Mouse (Mus musculus) frontal cortex, postnatal 10 days (tissue): ENCODE measurements at regions not wholly inside any gene's neighbourhood (a gene's known extent, or its start where the extent isn't known, plus 50 kb on each side); places are given as distances from the start of the nearest gene placed in this dataset.

Source experiments
- DNase-seq, 2 experiments: peaks; one replicate each; pipeline ENCODE4 v3.0.0; 2022; ENCODE audit warnings: low spot score in 2 of 2, mixed read lengths in 1 of 2

DNA sequence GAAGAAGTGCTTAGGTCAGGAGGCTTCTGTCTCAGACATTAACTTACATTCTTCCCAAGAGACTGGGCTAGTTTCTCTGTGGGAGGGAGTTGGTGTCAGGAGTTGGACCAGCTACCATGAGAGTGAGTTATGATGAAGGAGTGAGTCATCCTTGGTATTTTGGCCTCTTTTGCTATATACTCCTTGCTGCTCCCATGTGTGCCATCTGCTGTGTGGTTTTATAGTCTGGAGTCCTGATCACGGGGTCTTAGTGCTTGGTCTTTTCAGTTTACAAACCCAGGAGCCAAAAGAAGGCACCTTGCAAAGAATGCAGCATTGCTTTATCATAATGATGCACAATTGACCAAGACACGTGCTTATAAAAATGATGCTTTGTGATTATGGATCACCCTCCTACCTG is 56.6 kb downstream of the Zfp503 start:
- DNase-seq = peak in 1 of 2 experiments; percentile 8

DNA sequence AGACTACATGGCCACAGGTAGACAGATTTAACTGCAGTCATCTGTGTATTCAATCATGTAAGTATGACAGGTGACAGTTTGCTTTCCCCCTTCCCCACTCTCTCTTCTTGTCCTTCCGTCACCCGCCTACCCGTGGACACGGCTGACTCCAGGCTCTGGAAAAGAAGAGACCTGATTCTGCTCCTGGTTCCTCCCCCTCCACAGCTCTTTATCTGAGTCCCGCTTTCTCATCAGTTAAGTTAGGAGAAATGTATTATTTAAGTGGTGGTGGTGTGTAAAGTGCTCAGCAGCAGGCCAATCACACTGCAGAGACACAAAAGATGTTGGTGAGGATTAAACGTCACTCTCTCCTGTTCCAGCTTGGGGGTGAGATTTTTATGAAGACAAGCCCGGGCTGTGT is 57.5 kb downstream of the Zfp503 start:
- DNase-seq = no peak

DNA sequence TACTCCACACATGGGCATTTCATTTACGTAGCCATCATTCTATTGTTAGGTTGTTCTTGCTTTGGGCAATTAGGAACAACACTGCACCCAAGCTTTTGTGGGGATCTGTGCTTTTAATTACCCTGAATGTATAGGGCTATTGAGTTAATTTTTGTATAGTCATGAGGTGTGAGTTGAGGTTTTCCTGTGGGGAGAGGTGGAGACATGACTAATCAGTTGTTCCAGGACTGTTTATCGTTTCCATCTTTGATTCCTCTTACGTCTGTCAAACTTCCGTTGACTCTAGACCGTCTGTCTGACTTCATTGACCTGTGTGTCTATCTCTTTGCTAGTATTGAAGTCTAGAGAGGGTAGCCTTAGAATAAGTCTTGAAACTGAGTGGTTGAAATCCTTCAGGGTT is 60.4 kb downstream of the Zfp503 start:
- DNase-seq = no peak

DNA sequence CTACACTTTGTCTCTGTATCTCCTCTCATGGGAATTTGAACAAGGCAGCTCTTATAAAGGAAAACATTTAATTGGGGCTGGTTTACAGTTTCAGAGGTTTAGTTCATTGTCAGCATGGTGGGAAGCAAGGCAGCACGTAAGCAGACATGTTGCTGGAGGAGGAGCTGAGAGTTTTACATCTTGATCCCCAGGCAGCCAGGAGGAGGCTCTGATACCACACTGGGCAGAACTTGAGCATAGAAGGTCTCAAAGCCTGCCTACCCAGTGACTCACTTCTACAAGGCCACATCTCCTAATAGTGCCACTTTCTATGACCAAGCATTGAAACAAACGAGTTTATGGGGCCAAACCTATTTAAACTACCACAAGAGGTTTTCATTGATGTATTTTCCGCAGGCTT is 67.9 kb upstream of the Comtd1 start:
- no peak for DNase-seq

DNA sequence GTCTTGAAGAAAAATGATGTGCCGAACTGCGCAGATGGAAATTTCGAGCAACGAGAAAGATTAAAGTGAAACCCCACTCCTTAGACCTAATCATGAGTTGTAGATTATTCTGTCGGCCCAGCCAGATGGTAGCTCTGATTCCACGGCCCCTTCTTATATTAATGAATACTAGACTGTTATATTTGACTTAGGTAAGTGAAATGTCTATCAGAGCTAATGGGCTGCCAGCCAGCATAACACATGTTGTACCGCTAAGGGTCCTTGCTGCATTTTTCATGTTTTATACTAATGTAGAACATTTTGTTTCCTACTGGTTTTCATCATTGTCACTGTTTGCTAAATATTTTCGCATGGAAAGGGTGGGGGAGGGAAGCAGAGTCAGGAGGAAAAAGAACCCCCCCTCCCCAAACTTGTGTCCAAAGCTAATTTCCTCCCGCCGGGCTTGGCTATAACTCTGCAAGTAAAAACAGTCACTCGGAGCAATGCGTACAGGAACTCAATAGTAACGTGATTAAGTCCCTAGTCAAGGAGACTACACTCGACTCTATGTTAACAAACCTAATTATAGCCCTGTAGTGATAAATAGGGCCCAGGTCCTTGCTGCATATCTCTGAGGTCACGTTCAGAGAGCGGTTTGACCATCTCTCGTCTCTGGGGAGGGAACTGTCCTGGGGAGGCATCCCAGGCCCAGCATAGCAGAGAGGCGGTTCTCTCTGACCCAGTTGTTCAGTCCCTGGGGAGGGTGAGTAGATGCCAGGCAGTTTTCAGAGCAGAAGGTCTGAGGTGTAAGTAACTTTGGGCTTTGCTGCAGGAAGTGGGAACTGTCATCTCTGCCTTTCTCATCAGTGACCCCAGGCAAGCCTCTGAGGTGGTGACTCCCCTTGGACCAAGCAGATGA is 56.0 kb upstream of the Comtd1 start:
- DNase-seq = no peak

DNA sequence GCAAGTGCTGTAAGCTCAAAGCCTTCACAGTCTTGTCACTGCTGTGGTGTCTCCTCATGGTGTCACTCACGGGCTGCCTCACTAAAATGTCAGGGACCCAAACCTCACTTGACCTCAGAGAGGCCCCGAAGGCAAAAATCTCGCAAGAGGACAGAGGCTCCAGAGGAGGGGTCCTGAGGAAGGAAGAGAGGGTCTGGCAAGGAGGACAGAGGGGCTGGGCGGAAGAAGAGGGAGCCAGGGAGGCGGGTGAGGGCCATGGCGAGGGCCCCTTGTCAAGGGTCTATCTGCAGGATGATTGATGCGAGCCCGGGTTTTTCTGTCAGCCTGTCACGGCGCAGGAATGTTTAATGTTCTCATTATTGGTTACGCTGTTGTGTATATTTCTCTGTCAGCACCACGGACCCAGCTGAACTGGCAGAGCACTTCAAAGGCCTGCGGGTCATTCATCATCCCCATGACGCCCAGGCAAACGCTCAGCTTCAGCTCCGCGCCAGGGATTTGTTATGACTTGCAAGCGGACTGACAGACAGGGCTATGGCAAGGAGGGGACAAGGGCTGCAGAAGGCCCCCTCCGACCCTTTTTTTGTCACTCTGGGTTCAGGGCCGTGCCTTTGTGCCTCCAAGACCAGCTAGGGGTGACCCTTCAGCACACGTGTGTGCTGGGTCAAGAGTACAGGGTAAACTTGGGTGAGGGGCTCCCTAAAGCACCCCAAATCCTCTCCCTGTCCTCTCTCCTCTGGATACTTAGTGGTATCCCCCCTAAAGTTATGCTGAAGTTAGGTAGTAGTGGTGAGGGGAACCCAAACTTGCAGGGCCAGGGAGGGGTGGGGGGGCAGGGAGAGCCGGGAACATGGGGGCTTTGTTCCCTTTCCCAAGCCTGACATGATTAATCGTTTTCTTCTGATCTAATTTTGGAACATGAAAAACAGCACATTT is 55.1 kb upstream of the Comtd1 start:
- DNase-seq = no peak

DNA sequence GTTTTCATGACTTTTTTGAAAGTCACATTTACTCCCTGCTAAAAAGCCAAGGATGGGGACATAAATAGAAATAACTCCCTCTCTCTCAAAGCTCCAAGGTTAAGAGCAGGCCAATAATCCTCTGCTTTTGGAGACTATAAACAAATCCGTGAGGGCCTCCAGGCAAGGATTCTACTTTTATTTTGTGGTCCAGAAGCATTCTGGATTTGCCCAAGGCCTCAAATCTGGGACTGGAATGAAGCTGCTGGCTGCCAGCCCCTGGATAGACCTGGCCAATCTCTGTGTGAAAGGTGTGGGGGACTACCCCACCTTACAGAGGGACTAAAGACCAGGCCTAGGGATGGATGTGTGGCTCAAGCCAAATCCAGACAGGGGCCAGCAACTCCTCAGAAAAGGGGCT is 54.1 kb upstream of the Comtd1 start:
- no peak for DNase-seq

DNA sequence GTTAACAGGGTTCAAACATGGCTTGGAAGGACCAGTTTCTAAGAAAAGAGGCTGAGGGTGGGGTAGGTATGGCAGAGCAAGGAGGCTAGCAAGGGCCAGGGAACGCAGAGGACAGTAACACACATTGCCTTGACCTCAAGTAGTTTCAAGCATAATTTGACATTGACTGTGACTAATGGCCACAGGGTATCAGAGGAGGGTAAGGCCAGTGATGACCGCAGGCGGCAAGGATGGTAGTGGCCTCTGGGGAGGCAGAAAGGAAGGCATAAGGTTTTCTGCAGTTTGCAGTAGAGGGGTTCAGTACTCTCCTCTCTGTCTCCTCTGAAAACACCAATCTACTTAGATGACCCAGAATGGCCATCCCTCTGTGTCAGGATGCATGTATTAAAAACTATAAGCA is 53.7 kb upstream of the Comtd1 start:
- no peak for DNase-seq

DNA sequence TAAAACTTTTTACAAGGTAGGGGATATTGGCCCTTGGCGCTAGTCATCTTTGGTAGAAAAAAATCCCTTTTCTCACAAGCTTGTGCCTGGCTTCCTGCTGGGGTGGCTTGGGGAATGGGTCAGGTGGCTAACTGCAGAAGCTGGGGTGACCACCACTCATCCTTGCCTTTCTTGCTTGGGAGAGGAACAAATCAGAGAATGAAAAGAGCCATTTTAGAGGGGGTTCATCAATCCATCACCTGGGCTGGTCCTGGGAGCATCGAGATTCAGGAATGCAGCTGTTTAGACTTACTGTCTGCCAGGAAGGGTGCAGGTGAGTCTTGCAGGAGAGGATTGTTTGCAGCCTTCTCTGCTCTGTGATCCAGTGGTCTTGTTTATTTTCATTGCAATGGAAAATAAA is 52.2 kb upstream of the Comtd1 start:
- DNase-seq = no peak

DNA sequence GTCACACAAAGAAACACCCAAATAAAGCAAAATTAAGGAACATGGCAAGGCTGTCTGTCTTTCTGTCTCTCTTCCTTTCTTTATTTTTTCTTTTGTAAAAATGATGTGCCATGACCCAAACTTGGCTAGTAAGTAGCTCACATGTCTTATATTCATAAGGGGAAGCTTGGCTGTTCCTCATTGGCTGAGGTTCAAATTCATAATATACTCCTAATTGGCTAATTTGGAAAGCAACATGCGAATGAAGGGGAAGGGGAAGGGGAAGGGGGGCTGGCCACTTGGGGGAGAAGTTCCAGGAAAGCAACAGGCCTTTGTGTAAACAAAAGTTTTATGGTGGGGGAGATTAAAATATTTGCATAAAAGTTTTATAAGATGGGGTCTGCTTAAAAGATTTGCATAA is 51.7 kb upstream of the Comtd1 start:
- DNase-seq = no peak
